Mouse (Mus musculus): ENCODE data around the gene Fam98c. TPM values are rescaled to one million over a fixed set of nuclear protein-coding genes. Genes with fewer than 3 reads are reported as not detected.

Fam98c gene
- polyA plus RNA-seq (2012; ENCODE audit: low replicate concordance) = 14.5 and 18.4 TPM in 2 replicates

GRCm38 (mm10) chr7:29155838-29156782, at the start of gene Fam98c:
Gene Fam98c, minus strand, starts transcription at chr7:29156234.

GRCm38 (mm10) chr7:29180077-29180853, 24.2 kb upstream of the Fam98c start, which contains the start of gene Psmd8:
Gene Psmd8, minus strand, starts transcription at chr7:29180701.

GRCm38 (mm10) chr7:29170066-29170754, 14.2 kb upstream of the Fam98c start, which contains the start of the genes Ggn and Spred3:
Gene Ggn, plus strand, starts transcription at chr7:29170210.
Gene Spred3, minus strand, starts transcription at chr7:29170411.

GRCm38 (mm10) chr7:29134693-29135386, 21.2 kb downstream of the Fam98c start, which contains the start of gene Rasgrp4:
Gene Rasgrp4, plus strand, starts transcription at chr7:29134851.

GRCm38 (mm10) chr7:29124970-29125369, 31.1 kb downstream of the Fam98c start, which contains the start of gene Ryr1:
Gene Ryr1, minus strand, starts transcription at chr7:29125179.

Other genes starting within 250 kb of the Fam98c start
- 469 and 673 TPM in 2 replicates for gene Actn4, start 193.9 kb downstream of the Fam98c start, polyA plus RNA-seq (2012; ENCODE audit: low replicate concordance)
- gene Eif3k, start 174.4 kb downstream of the Fam98c start, polyA plus RNA-seq (2012; ENCODE audit: low replicate concordance) = 39.7 and 203 TPM in 2 replicates
- 71.5 and 127 TPM in 2 replicates for gene Map4k1, start 174.2 kb downstream of the Fam98c start, polyA plus RNA-seq (2012; ENCODE audit: low replicate concordance)
- gene Ryr1, start 31.1 kb downstream of the Fam98c start, polyA plus RNA-seq (2012; ENCODE audit: low replicate concordance) = 0.17 and 0.19 TPM in 2 replicates
- 4.1 and 5.1 TPM in 2 replicates for gene Rasgrp4, start 21.4 kb downstream of the Fam98c start, polyA plus RNA-seq (2012; ENCODE audit: low replicate concordance)
- gene Ggn, start 14.0 kb upstream of the Fam98c start, polyA plus RNA-seq (2012; ENCODE audit: low replicate concordance) = 0.23 and 0.27 TPM in 2 replicates
- 0.86 and 0.90 TPM in 2 replicates for gene Spred3, start 14.2 kb upstream of the Fam98c start, polyA plus RNA-seq (2012; ENCODE audit: low replicate concordance)
- 68.3 and 78.8 TPM in 2 replicates for gene Psmd8, start 24.5 kb upstream of the Fam98c start, polyA plus RNA-seq (2012; ENCODE audit: low replicate concordance)
- 0.18 TPM in 1 of 2 replicates, not detected in the other for gene Catsperg1, start 57.8 kb upstream of the Fam98c start, polyA plus RNA-seq (2012; ENCODE audit: low replicate concordance)
- gene Kcnk6, start 76.3 kb upstream of the Fam98c start, polyA plus RNA-seq (2012; ENCODE audit: low replicate concordance) = 3.2 and 4.6 TPM in 2 replicates
- gene Yif1b, start 82.1 kb upstream of the Fam98c start, polyA plus RNA-seq (2012; ENCODE audit: low replicate concordance) = 175 and 329 TPM in 2 replicates
- gene 2200002D01Rik, start 92.2 kb upstream of the Fam98c start, polyA plus RNA-seq (2012; ENCODE audit: low replicate concordance) = 0.27 and 0.43 TPM in 2 replicates
- gene Spint2, start 125.7 kb upstream of the Fam98c start, polyA plus RNA-seq (2012; ENCODE audit: low replicate concordance) = 28.4 and 81.0 TPM in 2 replicates
- 3.5 and 20.1 TPM in 2 replicates for gene Ppp1r14a, start 133.1 kb upstream of the Fam98c start, polyA plus RNA-seq (2012; ENCODE audit: low replicate concordance)
- gene Dpf1, start 147.7 kb upstream of the Fam98c start, polyA plus RNA-seq (2012; ENCODE audit: low replicate concordance) = 42.7 and 46.6 TPM in 2 replicates

Measured in leukemia stem cell, adult 10-12 weeks (primary cell).